Mouse (Mus musculus): ENCODE results near the gene Gpr142.
A peak's percentile ranks its signal among the peaks of the same experiment; 100 is the strongest.

Gene Gpr142

DNA sequence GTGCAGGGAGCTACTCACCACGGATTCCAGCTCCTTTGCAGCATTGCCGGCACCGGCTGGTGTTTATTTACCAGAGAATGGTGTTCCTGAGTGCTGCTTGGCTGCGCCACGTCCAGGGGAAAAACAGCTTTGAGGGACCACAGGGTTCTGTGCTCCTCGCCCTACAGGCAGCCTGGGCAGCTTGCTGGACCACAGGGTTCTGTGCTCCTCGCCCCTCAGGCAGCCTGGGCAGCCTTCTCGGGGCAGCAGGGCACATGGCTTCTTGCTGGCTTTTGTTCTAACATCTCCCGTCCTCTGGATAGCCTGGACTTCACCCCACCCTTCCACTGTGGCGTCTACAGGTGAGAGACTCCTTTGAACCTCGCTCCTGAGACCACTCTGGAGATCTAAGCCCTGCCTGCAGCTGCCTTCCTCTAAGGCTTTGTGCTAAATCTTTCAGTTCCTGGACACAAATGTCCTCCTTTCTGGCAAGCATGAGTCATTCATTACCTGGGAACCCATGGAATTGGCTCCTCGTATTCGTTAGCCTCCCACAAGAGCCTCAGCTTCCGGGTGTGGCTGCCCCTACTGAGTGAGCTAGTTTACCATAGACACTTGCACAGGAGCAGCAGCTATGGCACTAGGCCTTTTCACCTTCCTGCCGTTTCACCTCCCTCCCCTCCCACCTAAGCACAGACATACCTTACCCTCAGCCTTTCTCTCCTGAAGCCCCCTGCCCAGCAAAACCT, 4.0 kb downstream of the Gpr142 start:
- no peak for DNase-seq

DNA sequence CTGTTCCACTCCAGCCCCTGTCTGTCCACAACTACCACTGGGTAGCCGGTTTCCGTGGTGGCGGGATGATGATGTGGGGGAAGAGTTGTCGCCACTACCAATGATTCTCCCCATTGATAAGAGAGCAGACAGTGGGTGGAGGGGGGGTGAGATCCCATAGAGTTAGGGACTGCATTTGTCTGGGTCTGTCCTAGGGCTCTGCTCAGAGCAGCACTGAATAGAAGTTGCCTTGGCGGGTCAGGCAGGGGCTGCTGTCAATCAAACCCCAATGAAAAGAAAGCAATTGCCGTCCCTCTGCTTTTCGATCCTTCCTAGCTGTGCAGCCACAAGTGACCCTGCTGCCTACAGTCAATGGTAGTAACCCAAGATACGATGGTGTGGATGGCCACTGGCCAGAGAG, 5.3 kb downstream of the Gpr142 start:
- no peak for DNase-seq

DNA sequence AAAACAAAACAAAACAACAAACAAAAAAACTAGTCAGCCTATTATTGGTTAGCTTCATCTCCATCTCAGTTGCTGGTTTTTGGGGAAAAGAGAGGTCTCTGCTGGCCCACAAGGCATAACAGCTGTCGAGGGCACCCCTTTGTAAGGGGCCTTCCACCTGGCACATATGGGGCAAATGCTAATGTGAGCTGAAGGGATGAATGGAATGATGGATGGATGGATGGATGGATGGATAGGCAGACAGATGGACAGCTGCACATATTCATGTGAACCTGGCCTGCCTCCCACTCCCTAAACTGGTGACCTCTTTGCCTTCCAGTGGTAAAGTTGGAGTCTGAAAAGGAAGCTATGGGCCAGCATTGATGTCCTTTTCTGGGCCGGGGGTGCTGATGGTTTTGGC, 8.3 kb downstream of the Gpr142 start:
- no peak for DNase-seq

DNA sequence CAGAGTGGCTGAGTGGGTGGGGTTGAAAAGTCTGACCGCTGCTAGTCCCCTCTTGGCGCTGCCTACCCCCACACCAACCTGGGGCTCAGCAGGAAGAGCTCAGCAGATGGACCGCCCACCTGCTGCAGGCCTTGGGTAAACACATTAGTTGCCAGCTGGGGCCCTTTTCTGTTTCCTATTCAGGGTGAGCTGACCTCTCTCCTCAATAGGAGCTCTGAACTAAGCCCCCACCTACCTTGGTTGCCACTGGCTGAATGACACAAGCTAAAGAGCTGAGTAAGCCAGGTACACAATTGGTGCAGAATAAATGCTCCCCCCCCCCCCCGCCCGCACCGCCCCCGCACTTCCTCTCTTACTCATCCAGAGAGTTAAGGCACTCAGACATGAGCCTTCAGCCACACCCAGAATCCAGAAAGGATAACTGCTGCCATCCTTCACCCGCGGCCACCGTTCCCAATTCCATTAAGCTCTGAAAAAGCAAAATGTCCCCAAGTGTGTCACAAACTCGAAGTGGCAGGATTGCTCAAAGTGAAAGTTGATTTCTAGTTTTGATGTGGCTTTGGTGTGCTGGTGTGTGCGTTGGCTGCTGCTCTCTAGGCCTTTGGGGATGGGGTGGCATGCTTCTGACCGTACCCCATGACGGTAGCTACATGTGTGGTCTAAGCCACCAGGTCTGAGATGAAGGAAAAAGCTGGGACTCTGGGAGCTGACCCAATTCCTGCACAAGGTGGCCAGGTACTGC, 9.1 kb downstream of the Gpr142 start:
- no peak for DNase-seq

DNA sequence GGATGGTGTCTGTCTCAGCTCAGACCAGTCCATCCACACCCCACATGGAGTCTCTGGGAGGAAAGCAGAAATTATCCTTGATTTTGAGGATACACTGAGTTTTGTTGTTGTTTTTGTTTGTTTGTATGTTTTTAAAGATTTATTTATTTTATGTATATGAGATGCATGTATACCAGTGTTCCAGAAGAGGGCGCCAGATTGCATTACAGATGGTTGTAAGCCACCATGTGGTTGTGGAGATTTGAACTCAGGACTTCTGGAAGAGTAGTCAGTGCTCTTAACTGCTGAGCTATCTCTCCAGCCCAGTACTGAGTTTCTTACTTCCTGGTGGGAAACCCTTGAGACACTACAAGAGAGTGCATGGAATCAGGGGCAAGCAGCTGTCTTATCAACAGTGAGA, 10.6 kb downstream of the Gpr142 start:
- DNase-seq: no peak

DNA sequence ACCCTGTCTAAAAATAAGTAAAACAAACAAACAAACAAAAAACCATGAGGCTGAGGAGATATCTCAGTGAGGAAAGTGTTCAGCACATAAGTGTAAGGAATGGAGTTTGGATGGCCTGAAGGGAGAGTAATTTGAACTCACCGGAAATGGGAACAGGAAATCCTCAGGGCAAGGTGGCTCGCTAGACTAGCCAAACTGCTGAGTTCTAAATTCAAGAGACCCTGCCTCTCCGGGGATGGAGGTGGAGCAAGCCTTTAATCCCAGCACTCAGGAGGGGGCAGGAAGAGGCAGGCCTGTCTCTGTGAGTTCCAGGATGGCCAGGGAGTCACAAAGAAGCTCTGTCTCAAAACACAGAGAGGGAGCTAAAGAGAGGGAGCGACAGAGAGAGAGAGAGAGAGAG, 11.6 kb downstream of the Gpr142 start:
- DNase-seq: no peak

DNA sequence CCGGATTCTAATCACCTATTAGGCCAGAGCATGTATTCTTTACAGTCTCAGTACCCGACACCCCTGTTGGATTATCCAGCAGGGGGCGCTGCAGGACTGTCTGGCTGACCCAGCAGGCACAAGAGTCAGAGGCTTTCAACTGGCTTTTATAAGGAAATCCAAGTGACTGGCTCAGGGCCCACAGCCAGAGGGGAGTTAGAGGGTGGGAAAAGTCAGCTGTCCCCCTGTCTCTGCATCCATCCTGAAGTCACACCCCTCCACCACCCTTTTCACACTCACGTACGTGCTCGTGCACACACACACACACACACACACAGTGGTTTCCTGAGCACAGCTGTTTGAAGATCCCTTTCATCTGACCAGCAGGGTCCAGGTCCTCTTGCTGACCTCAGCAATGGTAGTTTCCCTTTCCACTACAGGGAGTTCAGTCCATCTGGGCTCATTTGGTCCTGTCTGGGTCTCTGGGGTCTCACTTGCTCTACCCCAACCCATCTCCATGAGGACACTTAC, 14.1 kb downstream of the Gpr142 start:
- DNase-seq: peak; percentile 95

DNA sequence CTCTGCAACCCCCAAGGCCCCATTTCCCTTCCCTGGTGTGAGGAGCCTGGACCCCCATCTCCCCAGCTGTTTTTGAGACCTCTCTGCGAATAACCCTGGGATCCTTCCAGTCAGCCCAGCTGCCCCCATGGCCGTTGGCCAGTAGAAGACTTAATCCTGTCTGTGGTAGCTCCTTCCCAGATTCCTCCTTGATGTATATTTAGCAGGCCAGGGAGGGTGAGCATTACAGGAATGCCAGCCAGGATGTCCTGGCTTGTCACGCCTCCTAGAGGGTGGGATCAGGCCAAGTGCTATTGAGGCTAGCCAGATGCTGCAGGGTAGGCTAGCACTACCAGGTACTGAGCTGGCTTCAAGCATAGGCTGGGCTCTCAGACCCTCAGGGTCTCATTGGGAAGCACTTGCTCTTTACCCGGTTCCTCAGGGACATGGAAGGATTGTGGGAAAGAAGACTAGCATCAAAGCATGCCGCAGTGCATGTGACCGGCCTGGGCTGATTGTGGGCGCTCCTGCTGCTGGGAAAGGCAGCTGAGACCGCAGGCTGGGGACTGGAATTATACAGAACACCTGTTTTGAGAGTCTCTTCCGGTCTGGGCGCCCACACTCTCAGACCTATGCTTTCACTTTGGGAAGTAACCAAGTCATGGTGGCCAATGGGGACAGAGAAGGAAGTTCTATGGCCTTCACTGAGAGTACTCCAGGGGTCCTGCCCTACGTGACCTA, 16.3 kb downstream of the Gpr142 start:
- DNase-seq: no peak

DNA sequence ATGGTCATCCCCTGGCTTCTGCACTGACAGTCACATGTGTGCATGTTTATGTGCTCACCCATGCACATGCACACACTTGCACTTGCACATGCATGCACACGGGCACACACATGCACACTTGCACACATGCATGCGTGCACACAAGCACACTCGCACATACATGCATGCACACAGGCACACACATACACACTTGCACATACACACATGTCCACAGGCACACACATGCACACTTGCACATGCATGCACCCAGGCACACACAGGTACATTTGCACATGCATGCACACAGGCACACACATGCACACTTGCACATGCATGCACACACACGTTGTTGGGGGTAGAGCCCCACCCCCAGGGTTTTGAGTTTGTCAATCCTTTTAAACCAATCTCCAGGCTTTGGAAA, 18.2 kb downstream of the Gpr142 start:
- no peak for DNase-seq

DNA sequence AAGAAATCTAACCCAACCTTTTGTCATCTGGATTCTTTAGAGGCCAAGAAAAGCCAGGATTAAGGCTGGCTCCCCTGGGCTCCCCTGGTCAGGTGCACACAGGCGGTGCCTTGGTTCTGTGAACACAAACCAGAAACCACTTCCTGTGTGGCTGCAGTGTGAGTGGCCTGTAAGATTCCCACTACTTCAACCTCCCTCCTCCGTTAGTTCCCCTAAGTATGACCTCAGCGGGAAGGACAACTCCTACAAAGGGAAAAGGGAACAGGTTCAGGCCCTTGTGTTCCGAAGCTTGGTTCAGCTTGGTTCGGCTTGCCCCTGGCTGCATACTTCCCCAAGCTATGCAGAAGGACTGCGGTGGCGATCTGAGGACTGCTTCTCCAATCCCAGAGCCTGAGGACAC, 19.5 kb downstream of the Gpr142 start:
- no peak for DNase-seq

DNA sequence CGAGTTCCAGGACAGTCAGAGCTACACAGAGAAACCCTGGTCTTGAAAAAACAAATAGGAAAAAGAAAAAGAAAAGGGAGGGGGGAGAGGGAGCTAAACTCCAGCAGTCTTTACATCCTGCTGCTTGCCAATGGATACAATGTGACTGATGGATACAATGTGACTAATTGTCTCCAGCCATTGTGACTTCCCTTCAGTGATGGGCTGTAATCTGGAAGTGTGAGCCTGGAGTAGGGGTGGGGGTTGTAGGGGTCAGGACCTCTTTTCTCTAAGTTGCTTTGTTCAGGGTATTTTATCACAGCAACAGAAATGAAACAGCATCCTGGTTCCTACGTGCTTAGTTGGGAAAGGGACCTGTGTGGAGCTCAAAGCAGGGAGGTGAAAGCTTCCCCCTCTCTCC, 20.4 kb downstream of the Gpr142 start:
- no peak for DNase-seq

DNA sequence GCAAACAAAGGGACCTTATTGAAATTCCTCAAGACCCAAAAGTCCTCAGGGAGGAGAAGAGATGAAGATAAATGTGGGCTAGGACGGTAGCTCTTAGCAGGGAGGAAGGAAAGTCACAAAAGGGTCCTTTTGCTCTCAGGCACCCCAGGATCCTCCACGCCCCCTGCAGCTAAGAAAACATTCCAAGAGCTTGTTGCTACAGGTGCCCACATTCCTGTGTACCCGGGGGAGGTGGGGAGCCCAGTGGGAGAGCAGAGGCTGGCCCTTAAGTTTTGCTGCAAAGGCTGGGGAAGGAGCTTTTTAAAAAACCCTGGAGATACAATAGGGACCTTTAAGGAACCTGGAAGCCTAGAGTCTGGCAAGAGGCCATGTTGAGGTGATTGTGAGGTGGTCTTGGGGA, 21.7 kb downstream of the Gpr142 start:
- no peak for DNase-seq

DNA sequence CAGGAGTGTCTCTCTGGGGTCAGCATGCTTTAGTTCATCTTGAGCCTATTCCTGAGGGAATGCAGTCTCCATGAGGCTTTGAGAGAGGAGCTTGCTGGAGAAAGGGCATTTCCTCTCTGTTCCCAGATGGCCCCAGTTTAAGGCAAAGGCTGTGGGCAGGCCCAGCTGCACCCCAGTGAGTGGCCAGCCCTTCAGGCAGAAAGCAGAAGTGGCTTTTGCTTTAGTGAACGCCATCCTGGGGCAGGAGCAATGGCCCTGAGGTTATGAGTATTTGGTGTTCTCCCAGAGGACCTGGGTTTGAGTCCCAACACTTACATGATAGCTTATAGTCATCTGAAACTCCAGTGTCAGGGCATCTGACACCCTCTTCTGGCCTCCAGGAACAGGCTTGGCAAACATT, 22.6 kb downstream of the Gpr142 start:
- DNase-seq: no peak

DNA sequence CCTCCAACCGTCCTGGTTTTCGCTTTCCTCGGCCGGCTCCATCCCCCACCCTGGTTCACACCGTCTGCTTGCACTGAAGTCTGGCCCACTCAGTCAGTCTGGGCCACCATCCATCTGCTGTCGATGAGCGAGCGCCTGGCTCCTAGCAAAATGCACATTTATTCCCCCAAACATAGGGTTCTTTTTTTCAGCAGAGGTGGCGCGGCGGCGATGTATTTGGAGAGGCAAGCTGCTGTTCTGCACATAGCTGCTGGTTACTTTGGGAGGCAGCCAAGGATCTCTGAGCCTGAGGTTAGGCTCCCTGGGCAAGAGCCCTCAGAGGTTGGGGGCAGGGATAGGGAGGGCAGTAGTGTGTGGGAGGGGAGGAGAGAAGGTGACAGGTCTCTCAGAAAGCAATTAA, 24.0 kb downstream of the Gpr142 start:
- peak; percentile 69 for DNase-seq

DNA sequence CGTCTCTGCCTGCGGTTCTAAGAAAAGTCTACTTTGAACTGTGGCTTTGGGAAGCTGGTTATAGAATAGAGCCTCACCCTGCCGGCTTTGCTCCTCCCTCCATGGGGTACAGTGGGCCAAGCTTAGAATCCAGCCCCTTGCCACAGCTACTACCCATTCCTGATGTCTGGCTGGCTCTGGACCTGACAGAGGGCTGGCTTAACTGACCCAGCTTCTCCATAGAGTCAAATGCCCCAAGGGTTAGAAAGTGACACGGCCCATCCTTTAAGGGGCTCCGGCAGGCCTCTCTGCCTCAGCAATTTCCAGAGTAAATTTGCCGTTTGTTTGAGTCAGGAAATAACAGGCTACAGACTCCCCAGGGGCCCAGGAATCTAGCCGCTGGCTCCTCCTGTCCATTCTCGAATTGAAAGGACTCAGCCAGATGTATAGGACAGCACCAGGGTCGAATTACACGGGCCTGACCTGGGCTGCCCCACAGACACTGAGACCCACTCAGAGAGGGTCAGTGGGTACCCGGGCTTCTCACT, 24.5 kb downstream of the Gpr142 start:
- no peak for DNase-seq

DNA sequence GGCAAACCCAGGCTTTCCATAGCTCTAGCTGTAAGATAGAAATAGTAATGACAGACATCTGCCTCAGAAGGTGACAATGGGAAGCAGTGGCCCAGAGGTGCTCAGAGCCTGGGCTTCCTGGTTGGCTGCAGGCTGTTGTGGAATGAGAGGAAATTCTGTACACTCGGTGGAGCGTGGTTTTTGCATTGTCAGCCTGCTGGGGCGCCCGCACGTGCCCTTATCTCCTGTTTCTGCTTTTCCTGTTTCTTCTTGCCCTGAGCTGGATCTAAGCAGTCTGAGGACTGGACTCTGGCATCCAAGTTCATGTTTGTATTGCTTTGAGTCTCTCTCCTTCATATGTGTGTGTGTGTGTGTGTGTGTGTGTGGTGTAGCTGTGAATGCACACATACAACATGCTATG, 28.0 kb downstream of the Gpr142 start:
- no peak for DNase-seq

DNA sequence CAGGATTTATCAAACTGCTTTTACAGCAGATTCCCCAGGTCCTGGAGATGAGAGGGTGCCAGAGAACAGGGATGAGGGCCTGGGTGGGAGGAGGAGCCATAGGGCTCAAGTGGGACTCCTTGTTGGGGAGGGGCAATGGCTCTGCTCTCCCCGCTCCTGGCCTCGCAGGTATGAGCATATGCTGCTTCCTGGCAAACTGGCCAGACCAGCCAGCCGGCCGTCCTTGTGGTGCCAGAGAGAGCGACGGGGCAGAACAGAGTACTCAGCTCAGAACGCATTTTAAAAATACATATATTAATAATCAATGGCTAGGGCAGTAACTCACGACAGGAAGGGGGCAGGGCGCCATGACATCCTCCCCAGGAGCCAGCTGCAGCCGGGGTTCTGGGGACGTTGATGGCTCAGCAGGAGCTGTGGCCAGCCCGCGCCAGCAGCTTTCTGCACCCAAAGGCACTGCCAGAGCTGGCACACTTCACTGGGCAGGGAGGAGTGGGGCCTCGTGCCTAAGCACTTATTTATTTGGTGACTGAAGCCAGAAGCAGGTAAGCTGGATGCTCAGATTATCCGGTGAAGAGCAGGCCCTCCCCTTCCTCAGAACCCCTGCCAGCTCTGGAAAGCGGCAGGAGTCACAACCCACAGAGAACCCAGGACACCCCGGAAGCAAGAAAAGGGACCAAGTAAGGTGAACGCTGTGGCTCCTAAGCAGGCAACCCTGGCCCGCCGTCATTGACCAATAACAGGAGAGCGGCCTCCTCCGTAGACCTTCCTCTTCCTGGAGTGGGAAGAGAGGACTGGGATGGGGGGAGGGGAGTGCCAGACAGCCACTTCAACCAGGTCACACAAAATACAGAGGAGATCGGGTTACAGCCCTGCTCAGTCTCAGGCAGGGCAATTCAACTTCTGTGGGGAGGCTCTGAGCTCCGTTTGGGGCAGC, 31.0 kb downstream of the Gpr142 start:
- DNase-seq: no peak

DNA sequence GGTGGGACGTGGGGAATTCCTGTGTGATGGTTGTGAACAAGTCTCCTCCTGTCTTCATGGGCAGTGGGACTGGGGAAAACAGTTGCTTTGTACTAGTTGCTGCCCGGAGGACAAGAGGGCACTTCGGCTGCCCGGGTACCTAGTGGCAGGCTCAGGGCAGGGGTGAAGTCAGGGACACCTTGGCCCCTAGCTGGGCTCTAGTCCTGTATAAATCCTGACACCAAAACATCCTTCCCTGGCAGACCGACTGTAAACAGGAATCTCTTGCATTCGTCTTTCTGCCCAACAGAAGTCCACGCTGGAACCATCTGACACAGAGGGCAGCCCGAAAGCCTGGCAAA, 31.7 kb downstream of the Gpr142 start:
- no peak for DNase-seq

DNA sequence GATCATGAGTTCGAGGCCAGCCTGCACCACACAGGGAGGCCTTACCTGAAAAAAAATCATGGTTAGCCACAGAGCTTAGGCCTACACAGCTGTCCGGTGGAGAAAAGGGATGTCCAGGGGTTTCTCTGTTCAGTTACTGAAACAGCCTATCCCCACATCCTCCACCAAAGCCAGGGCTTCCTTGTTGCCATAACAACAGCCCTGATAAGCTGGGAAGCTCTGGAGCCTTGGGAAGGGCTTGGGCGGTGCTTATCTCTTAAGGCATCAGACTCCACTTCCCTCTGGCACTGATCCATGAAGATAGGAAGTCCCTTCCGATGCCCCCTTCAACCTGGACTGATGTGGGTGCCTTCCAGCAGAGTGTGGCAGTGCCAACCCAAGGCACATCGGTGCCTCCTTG, 34.4 kb downstream of the Gpr142 start:
- no peak for DNase-seq

DNA sequence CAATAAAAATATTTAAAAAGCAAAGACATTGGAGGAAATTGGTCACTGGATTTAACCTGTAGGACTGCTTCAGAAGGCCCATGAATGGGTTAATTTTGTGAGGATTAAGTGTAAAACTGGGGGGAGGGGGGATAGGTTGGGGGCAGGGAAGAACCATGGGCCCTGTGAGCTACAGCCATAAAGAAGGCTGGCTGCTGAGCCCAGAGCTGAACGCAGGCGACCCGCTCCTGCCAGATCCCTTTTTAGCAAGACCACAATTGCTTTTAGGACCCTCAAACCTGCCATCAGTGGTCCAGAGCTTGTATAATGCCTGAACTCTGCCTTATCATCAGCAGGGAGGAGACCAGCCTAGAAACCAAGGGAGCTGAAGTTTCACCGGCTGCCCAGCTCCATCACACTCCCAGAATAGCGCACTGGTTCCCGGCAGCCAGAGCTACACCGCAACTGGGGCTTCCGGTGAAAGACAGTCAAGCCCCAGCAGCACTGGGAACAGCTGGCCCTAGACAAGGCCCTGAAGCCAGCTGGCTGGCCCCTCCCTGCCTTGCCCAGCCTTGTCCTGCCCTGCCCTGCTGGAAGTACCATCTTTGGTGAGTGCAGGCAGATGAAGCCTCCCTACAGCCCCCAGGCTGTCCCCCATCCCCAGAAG, 45.2 kb downstream of the Gpr142 start:
- DNase-seq: no peak

DNA sequence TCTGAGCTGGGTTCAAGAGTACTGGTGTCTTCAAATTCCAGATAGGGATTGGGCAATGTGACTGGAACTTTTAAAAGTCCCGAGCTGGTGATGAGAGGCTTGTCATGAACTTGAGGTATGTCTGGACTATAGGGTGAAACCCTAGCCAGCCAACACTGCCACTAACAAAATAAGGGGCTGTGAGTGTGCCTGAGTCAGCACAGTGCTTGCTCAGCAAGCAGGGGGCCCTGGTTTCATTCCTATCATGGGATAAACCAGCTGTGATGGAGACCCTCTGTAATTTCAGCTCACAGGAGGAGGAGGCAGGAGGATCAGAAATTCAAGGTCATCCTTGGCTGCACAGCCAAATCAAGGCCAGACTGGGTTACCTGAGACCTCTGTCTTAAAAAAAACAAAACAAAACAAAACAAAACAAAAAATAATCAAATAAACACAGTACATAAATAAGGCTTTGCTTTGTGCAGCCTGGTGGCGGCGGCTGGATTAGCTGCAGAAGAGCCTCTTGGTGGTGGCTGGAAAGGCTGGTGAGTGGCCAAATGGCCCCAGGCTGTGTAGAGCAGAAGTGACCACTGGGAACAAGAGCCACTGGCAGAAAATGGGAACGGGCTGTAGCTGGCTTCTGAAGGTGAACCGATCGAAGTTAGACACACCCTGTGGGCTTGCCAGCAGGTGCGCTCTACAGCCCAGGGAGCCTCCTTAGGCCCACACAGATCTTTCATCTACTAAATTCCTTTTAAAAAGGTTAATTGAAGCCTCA, 45.9 kb downstream of the Gpr142 start:
- no peak for DNase-seq
